Mouse (Mus musculus) MEL (cell line): ENCODE data around the gene Tnk2.

ENCODE experiments used
- CTCF ChIP-seq, 3 experiments: IDR thresholded peaks in 2 of 3; conservative IDR thresholded peaks in 1 of 3; 2 replicates each; pipeline ENCODE4 v1.5.1; 2011 to 2012; ENCODE audit warnings: low read length in 3 of 3, low read depth in 2 of 3, mild to moderate bottlenecking in 2 of 3, improper control_type of control experiment in 1 of 3, inconsistent platforms in 1 of 3, mixed read lengths in 1 of 3, moderate library complexity in 1 of 3; ENCODE audit not compliant: control insufficient read depth in 1 of 3, insufficient read depth in 1 of 3, poor library complexity in 1 of 3, severe bottlenecking in 1 of 3
- HCFC1 ChIP-seq: IDR thresholded peaks from 2 replicates; pipeline ENCODE4 v1.6.1; 2012; ENCODE audit warnings: low read depth, mild to moderate bottlenecking, inconsistent platforms, low read length, improper control_type of control experiment, moderate library complexity
- MAFK ChIP-seq: IDR thresholded peaks from 2 replicates; pipeline ENCODE4 v1.6.1; 2011; ENCODE audit warnings: low read depth, mild to moderate bottlenecking, low read length, improper control_type of control experiment, borderline replicate concordance
- MAX ChIP-seq: IDR thresholded peaks from 2 replicates; pipeline ENCODE4 v1.6.1; 2011; ENCODE audit warnings: low read length, improper control_type of control experiment
- POLR2A ChIP-seq, 2 experiments: IDR thresholded peaks; 2 replicates each; pipeline ENCODE4 v1.6.1; 2011 to 2012; ENCODE audit warnings: low read length in 2 of 2, mild to moderate bottlenecking in 2 of 2, control low read depth in 1 of 2, improper control_type of control experiment in 1 of 2, low read depth in 1 of 2, moderate library complexity in 1 of 2; ENCODE audit not compliant: control insufficient read depth in 1 of 2, insufficient read depth in 1 of 2, poor library complexity in 1 of 2
- RCOR1 ChIP-seq: IDR thresholded peaks from 2 replicates; pipeline ENCODE4 v1.6.1; 2012; ENCODE audit warnings: low read depth, mild to moderate bottlenecking, inconsistent platforms, low read length, improper control_type of control experiment
- SMC3 ChIP-seq: IDR thresholded peaks from 2 replicates; pipeline ENCODE4 v1.6.1; 2011; ENCODE audit warnings: low read depth, low read length, improper control_type of control experiment
- TAL1 ChIP-seq: IDR thresholded peaks from 2 replicates; pipeline ENCODE4 v1.6.1; 2012; ENCODE audit warnings: mild to moderate bottlenecking, inconsistent platforms, low read length, moderate library complexity, mixed read lengths
- TCF12 ChIP-seq: IDR thresholded peaks from 2 replicates; pipeline ENCODE4 v1.6.1; 2014; ENCODE audit warnings: low read depth, mild to moderate bottlenecking, inconsistent platforms, low read length, improper control_type of control experiment, moderate library complexity
- USF1 ChIP-seq: IDR thresholded peaks from 2 replicates; pipeline ENCODE4 v1.6.1; 2014; ENCODE audit warnings: low read depth, mild to moderate bottlenecking, inconsistent platforms, low read length, improper control_type of control experiment, moderate library complexity

- TF ChIP-seq HCFC1 (no peak), TCF12 (no peak), SMC3 (no peak), USF1 (no peak), CTCF (IDR thresholded peaks at IDR 0.05 in 2 of 3, conservative IDR thresholded peaks at IDR 0.05 in 1 of 3; ENCODE audit: control insufficient read depth in 1 of 3, insufficient read depth in 1 of 3, low read depth in 2 of 3, low read length in 3 of 3, poor library complexity in 1 of 3, severe bottlenecking in 1 of 3) (no peak), MAX (no peak), TAL1 (no peak), MAFK (no peak), POLR2A (IDR thresholded peaks at IDR 0.05; ENCODE audit: control insufficient read depth in 1 of 2, insufficient read depth in 1 of 2, low read depth in 1 of 2, low read length in 2 of 2, poor library complexity in 1 of 2) (no peak), RCOR1 (no peak)
These were observed 82.8 kb downstream of the Tnk2 start for GRCm38 (mm10) chr16:32726501-32726900.
